Mouse (Mus musculus): ENCODE measurements around the gene Ddx21. TPM values are rescaled to one million over a fixed set of nuclear protein-coding genes. Genes with fewer than 3 reads are reported as not detected.

Ddx21 gene
- total RNA-seq (2014; rRNA removed) (15.8 and 20.5 TPM in 2 replicates), polyA plus RNA-seq (2015; fragmentation: Nextera tagmentation; extraction: Ambion mirVana) (10.0 and 10.1 TPM in 2 replicates)

DNA sequence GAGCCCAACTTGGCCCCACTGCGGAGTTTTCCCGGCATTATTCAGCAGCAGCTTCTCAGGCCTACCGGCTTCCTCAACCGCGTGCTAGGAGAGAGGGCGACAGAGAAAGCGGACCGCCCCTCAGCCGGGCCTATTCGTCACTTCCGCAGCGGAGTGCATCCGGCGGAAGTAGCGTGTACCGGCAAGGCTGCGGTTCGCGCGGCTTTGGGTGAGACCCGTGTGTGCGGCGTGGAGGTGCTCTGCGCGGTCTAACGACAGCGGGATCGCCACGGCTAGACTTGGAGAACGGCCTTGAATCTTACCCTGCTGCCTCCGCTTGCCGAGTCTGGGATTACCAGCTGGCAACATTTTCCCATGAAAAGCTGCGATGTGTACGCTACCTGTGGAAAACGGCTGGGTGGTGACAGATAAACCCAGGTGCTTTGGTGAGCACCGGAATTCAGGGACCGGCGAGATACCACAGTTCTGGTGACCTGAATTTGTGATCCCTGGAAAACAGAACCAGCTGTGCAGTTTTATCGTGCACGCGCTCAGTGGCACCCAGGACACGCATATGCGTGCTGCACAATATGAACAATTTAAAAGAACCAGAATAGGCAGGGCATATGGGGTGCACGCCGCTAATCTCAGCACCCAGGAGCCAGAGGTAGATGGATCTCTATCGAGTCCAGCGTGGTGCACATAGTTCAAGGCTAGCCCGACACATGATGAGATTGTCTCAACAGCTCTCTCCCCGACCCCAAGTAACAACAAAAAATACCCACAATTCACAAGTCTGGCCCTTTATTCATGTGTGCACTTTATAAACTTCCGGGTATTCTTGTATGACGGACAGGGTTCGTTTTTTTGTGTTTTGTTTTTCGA is at the start of gene Ddx21:
Gene Ddx21, minus strand, starts transcription at position 105 of the 864 bp plus-strand sequence.
- H3K27ac ChIP-seq, result peak within 1 kb of the TSS; percentile 69
- H3K4me3 ChIP-seq (ENCODE audit: low read length), result peak within 1 kb of the TSS; percentile 71
- no peaks in the 10 kb centered on the region; the same call in 1 of the 2 replicates for H3K4me1 ChIP-seq (ENCODE audit: insufficient read depth, low read length)
- H3K4me2 ChIP-seq (ENCODE audit: low read depth, low read length), result peak within 1 kb of the TSS; percentile 92
- 7% methylated on average over 53 of the region's 53 CpGs for WGBS
- peak; percentile 99 for ATAC-seq
- peak; percentile 96 for DNase-seq (ENCODE audit: low spot score)
- no peaks in the 10 kb centered on the region for H3K27me3 ChIP-seq (ENCODE audit: insufficient read depth, low read length)
- TF ChIP-seq CTCF (IDR thresholded peaks at IDR 0.05; ENCODE audit: low read depth), result no peak
- peak within 1 kb of the TSS; percentile 61 for H3K9ac ChIP-seq (replicated peaks; ENCODE audit: low read length)
- H3K36me3 ChIP-seq (ENCODE audit: insufficient read depth, low read length), result peaks cover 11% of the 10 kb centered on the region
- no peaks in the 10 kb centered on the region for H3K9me3 ChIP-seq (ENCODE audit: low read length)

DNA sequence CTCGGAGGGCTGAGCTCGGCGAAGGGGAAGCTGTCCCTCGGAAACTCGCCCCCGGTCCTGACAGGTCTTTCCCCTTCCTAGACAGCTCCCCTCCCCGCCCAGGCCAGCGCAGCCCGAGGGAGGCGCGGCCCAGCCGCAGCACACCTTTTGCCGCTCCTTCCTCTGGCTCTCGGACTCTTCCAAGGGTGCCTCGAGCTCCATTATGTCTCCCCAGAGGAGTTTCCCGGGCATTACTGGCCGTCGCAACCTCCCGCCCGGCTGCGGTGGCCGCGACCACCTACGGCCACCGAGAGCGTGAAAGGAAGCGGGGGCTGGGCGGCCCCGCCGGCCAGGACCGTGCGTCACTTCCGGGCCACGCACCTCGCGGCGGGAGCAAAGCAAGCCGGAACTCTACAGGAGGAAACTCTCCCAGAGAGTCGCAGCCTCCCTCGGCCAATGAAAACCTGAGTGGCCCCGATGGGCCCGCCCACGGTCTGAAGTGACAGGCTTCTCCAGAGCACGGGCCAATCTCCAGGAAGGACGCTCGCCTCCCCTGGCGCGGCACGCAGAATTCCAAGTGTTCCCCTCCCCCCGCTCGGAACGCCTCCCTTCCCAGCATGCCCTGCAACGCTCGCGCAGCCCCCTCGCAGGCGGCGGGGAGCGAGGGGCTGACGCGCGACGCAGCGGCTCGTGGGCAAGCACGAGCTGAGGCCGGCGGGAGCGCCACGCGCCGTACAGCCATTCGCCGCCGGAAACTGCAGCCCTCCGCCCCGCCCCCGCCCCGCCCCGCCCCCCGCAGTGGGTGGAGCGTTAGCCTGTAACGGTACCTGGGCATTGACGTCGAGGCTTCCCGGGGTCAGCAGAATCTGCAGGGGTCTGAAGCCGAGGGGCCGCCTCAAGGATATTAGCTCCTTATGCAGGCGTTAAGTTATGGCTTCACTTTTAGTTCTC is 49.1 kb upstream of the Ddx21 start, which contains the start of gene Ddx50:
Gene Ddx50, minus strand, starts transcription at position 338 of the 930 bp plus-strand sequence.
- Histone ChIP-seq H3K27me3 (ENCODE audit: insufficient read depth, low read length) (no peaks in the 10 kb centered on the region), H3K9me3 (ENCODE audit: low read length) (no peaks in the 10 kb centered on the region), H3K4me3 (ENCODE audit: low read length) (peak within 1 kb of the TSS; percentile 95), H3K4me1 (ENCODE audit: insufficient read depth, low read length) (no peaks in the 10 kb centered on the region; the same call in 1 of the 2 replicates), H3K9ac (replicated peaks; ENCODE audit: low read length) (peak within 1 kb of the TSS; percentile 96), H3K27ac (peak within 1 kb of the TSS; percentile 97), H3K36me3 (ENCODE audit: insufficient read depth, low read length) (peaks cover 8% of the 10 kb centered on the region; the same call in 1 of the 2 replicates), H3K4me2 (ENCODE audit: low read depth, low read length) (peak within 1 kb of the TSS; percentile 82)
- WGBS, result under 1% methylated on average over 79 of the region's 89 CpGs
- ATAC-seq (peak; percentile 100), DNase-seq (ENCODE audit: low spot score) (peak; percentile 100)
- no peak for TF ChIP-seq CTCF (IDR thresholded peaks at IDR 0.05; ENCODE audit: low read depth)

DNA sequence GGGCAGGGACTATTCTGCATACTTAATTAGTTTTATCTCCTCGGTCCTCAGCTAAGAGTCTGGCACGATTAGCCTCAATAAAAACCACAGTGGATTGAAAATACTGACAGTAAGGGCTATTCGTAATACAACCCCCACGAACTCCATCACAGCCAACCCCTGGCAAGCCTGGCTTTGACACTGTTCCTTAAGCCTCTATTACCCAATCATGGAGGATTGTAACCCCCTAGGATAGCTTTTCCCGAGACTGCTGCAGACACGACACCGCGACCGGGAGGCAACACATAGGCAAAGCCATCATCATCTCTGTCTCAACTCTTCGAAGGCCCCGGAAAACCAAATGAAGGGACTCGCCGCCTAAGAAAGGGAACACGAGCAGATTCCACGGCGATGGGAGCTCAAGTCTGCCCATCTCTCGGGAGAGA is 48.3 kb upstream of the Ddx21 start:
- no peak for ATAC-seq
- no peak for TF ChIP-seq CTCF (IDR thresholded peaks at IDR 0.05; ENCODE audit: low read depth)
- no peaks in the 10 kb centered on the region for H3K9me3 ChIP-seq (ENCODE audit: low read length)
- peak overlapping the region; percentile 95 for H3K4me3 ChIP-seq (ENCODE audit: low read length)
- peak overlapping the region; percentile 82 for H3K4me2 ChIP-seq (ENCODE audit: low read depth, low read length)
- peak overlapping the region; percentile 97 for H3K27ac ChIP-seq
- H3K4me1 ChIP-seq (ENCODE audit: insufficient read depth, low read length), result no peaks in the 10 kb centered on the region; the same call in 1 of the 2 replicates
- H3K36me3 ChIP-seq (ENCODE audit: insufficient read depth, low read length), result peaks cover 11% of the 10 kb centered on the region; the same call in 1 of the 2 replicates
- DNase-seq (ENCODE audit: low spot score), result peak; percentile 53
- H3K27me3 ChIP-seq (ENCODE audit: insufficient read depth, low read length), result no peaks in the 10 kb centered on the region
- WGBS, result under 1% methylated on average over 17 of the region's 17 CpGs
- peak overlapping the region; percentile 96 for H3K9ac ChIP-seq (replicated peaks; ENCODE audit: low read length)

DNA sequence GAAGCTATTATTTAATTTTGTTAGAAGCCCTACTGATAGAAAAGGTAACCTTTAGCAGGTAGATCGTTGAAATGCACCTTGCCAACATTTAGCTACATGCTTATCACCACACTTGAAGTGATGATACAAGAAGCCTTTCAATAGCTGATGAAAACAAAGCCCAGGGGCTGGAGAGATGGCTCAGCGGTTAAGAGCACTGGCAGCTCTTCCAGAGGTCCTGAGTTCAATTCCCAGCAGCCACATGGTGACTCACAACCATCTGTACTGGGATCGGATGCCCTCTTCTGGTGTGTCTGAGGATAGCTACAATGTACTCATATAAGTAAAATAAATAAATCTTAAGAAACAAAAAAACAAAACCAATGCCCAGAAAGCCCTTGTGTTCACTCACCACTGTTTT is 2.1 kb upstream of the Ddx21 start:
- H3K9me3 ChIP-seq (ENCODE audit: low read length), result no peaks in the 10 kb centered on the region
- 90% methylated on average over 3 of the region's 3 CpGs for WGBS
- no peak overlapping the region for H3K4me3 ChIP-seq (ENCODE audit: low read length)
- H3K4me1 ChIP-seq (ENCODE audit: insufficient read depth, low read length), result no peaks in the 10 kb centered on the region; the same call in 1 of the 2 replicates
- no peaks in the 10 kb centered on the region for H3K27me3 ChIP-seq (ENCODE audit: insufficient read depth, low read length)
- no peak overlapping the region for H3K27ac ChIP-seq
- H3K36me3 ChIP-seq (ENCODE audit: insufficient read depth, low read length), result no peaks in the 10 kb centered on the region
- no peak for ATAC-seq
- H3K9ac ChIP-seq (replicated peaks; ENCODE audit: low read length), result no peak overlapping the region
- no peak for DNase-seq (ENCODE audit: low spot score)
- H3K4me2 ChIP-seq (ENCODE audit: low read depth, low read length), result no peak overlapping the region
- no peak for TF ChIP-seq CTCF (IDR thresholded peaks at IDR 0.05; ENCODE audit: low read depth)

DNA sequence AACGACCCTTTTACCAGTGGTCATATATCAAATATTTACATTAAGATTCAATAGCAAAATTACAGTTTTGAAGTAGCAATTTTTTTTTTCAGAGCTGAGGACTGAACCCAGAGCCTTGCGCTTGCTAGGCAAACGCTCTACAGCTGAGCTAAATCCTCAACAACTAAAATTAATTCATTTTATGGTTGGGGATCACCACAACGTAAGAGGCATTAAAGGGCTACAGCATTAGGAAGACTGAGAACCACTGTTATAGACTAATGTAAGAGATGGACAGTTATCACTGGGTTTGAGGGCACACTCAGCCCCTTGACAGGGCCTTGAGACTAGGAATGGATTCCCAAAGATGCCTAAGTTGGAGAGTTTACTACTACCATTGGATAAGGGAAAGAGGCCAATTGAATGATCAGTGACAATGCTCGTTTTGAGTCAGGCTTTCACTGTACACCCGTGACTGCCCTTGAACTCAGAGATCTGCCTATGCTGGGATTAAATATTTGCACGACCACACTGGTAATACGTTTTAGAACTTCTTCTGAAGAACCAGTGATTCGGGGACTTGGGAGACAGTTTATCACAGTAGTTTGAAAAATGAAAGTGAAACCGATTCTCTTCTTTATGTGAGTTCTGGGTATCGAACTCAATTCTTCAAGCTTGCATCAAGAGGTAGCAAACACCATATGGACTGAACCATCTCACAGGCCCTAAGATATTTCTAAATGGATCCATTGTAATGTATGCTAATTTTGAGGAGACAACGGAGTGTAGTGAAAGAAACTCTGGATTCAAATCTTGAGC is 1.4 kb upstream of the Ddx21 start:
- no peak for ATAC-seq
- 91% methylated on average over 12 of the region's 12 CpGs for WGBS
- DNase-seq (ENCODE audit: low spot score), result no peak
- Histone ChIP-seq H3K4me2 (ENCODE audit: low read depth, low read length) (no peak overlapping the region), H3K9ac (replicated peaks; ENCODE audit: low read length) (no peak overlapping the region), H3K4me1 (ENCODE audit: insufficient read depth, low read length) (no peaks in the 10 kb centered on the region; the same call in 1 of the 2 replicates), H3K36me3 (ENCODE audit: insufficient read depth, low read length) (0 out of 2 replicates have a peak, but pooled peaks cover under 1% of the 10 kb centered on the region), H3K9me3 (ENCODE audit: low read length) (no peaks in the 10 kb centered on the region), H3K27ac (no peak overlapping the region), H3K4me3 (ENCODE audit: low read length) (no peak overlapping the region), H3K27me3 (ENCODE audit: insufficient read depth, low read length) (no peaks in the 10 kb centered on the region)
- no peak for TF ChIP-seq CTCF (IDR thresholded peaks at IDR 0.05; ENCODE audit: low read depth)

All from hindbrain, postnatal 0 days (tissue).